Mouse (Mus musculus): ENCODE data around the gene Zfp445.
"Not testable (repeated sequence)": the region's sequence is repeated elsewhere in the genome, so short reads cannot be mapped to it uniquely, and the experiment has no call there.

DNA sequence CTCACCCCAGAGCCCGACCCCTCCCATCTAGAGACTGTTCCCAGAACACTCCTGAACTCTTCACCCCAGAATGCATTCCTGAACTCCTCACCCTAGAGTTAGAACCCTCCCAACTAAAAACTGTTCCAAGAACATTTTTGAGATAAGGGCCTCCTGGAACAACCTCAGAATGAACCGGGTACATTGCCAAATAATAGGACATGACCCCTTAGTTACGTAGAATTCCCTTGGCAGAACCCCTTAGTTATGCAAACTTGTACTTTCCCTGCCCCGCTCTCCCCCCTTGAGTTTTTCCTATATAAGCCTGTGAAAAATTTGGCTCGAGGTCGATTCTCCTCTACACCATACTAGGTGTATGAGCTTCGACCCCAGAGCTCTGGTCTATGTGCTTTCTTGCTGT lies 10.7 kb downstream of the Zfp445 start:
- not testable (repeated sequence) for TF ChIP-seq GATA1 (IDR thresholded peaks at IDR 0.05; ENCODE audit: borderline replicate concordance, low read length); CTCF (IDR thresholded peaks at IDR 0.05; ENCODE audit: low read depth, low read length); TAL1 (conservative IDR thresholded peaks at IDR 0.05; ENCODE audit: low read depth, low read length); POLR2AphosphoS5 (IDR thresholded peaks at IDR 0.05; ENCODE audit: insufficient replicate concordance, low read depth, low read length); GATA2 (IDR thresholded peaks at IDR 0.05; ENCODE audit: borderline replicate concordance, low read depth, low read length)
